Mouse (Mus musculus): ENCODE results near the gene Hspa8. TPM values are rescaled to one million over a fixed set of nuclear protein-coding genes. Genes with fewer than 3 reads are reported as not detected.
"Not testable (repeated sequence)": the region's sequence is repeated elsewhere in the genome, so short reads cannot be mapped to it uniquely, and the experiment has no call there.

Hspa8 gene
- polyA plus RNA-seq, 1 experiment from 2014 or later: 3,055 TPM

DNA sequence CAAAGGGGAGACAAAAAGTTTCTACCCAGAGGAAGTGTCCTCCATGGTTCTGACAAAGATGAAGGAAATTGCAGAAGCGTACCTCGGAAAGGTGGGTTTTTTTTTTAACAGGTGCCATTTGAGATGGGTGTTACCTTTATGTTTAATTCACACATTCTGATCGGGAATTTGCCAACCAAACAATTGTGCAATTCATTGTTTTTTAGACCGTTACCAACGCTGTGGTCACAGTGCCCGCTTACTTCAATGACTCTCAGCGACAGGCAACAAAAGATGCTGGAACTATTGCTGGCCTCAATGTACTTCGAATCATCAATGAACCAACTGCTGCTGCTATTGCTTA lies 1.7 kb downstream of the Hspa8 start:
- H3K36me3 ChIP-seq: peaks cover 29% of the 10 kb centered on the region
- ATAC-seq (ENCODE audit: low FRiP score); H3K27ac ChIP-seq (replicated peaks); H3K27me3 ChIP-seq (replicated peaks); H3K9me3 ChIP-seq (replicated peaks): not testable (repeated sequence)
- peaks cover 49% of the 10 kb centered on the region for H3K4me1 ChIP-seq
- peak overlapping the region; percentile 79 for H3K9ac ChIP-seq (replicated peaks)
- peak overlapping the region; percentile 69 for H3K4me2 ChIP-seq
- 2% methylated on average over 8 of the region's 8 CpGs for WGBS
- peak overlapping the region; percentile 64 for H3K4me3 ChIP-seq (replicated peaks)

DNA sequence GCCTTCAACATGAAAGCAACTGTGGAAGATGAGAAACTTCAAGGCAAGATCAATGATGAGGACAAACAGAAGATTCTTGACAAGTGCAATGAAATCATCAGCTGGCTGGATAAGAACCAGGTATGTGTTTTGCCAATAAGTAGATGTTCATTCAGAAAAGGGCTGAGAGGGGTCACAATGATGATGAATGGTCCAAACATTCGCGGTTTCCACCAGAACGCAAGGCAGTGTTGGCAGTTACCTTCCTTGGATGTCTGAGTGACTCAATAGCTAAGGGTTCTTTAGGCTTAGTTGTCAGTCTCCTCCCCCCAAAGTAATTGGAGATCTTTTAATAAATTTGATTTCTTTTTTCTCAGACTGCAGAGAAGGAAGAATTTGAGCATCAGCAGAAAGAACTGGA lies 3.8 kb downstream of the Hspa8 start:
- H3K4me1 ChIP-seq: peaks cover 59% of the 10 kb centered on the region
- not testable (repeated sequence) for H3K9ac ChIP-seq (replicated peaks); ATAC-seq (ENCODE audit: low FRiP score); H3K27me3 ChIP-seq (replicated peaks); H3K4me3 ChIP-seq (replicated peaks); H3K27ac ChIP-seq (replicated peaks); H3K9me3 ChIP-seq (replicated peaks)
- H3K36me3 ChIP-seq: peaks cover 29% of the 10 kb centered on the region
- H3K4me2 ChIP-seq: peak overlapping the region; percentile 42; the same call in 1 of the 2 replicates
- WGBS: 59% methylated on average over 3 of the region's 3 CpGs

DNA sequence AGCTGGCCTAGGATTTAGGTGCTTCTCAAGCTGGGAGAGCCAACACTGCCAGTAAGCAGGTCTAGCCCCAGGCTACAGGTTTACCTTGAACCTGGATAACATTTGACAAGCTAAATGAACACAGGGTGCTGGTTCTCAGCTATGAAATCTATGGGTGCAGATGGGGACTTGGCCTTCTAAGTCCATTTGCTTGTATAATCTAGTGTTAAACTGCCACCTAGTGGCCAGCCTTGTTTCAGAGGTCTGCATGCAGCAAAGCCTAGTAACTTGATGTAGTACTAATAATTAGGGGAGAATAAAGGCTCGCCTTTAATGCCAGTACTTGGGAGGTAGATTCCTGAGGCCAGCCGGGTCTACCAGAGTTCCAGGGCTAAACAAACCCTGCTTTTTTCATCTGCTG lies 4.5 kb downstream of the Hspa8 start:
- H3K4me1 ChIP-seq: peaks cover 60% of the 10 kb centered on the region
- peak overlapping the region; percentile 15 for H3K4me3 ChIP-seq (replicated peaks)

DNA sequence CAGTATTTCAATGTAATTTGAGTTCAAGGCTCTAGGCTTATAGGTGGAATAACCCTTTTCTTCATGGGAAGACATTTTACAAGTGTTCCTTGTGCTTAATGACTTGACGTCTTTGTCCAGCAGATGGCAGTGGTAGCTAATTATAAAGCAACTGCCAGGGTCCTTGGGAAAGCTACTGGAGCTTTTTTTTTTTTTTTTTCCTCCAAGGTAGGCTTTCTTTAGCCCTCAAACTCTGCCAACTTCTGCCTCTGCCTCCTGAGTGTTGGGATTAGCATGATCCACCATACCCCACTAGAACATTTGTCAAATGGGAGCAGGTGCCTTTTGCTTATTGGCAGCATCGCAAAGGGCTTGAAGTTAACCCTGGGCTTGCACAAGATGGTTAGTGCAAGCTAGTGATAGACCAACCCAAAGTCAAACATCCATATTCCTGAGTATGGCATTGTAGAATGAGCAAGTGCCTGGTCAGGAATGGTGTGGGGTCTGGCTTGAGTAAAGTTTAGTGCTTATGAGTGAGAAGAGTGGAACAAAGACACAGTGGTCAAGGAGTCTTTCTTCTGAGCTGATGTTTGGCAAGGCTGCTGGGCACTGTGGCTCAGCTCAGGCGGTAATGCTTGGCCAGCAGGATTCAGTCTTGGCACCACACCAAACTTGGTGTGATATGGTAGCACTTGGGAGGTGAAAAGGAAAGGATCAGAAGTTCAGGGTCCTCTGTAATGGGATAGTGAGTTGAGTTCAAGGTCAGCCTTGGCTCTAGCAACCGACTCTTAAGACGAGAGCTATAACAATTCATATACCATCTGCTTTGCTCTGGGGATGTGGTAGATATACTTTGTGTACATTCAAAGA lies 5.9 kb downstream of the Hspa8 start:
- Histone ChIP-seq H3K4me3 (replicated peaks) (no peak overlapping the region), H3K27me3 (replicated peaks) (no peaks in the 10 kb centered on the region), H3K4me1 (peaks cover 60% of the 10 kb centered on the region), H3K9ac (replicated peaks) (peak overlapping the region; percentile 26; the same call in 1 of the 2 replicates), H3K9me3 (replicated peaks) (no peaks in the 10 kb centered on the region), H3K4me2 (0 out of 2 replicates have a peak overlapping the region, but pooled peaks have one; percentile 5), H3K36me3 (peaks cover 29% of the 10 kb centered on the region), H3K27ac (replicated peaks) (peak overlapping the region; percentile 43)
- 0 out of 2 replicates have a peak, but pooled peaks have one; percentile 15 for ATAC-seq (ENCODE audit: low FRiP score)
- WGBS: 21% methylated on average over 5 of the region's 5 CpGs

More for the DNA sequence above, 4.5 kb downstream of the Hspa8 start:
- Histone ChIP-seq H3K4me2 (peak overlapping the region; percentile 42), H3K36me3 (peaks cover 29% of the 10 kb centered on the region), H3K9ac (replicated peaks) (peak overlapping the region; percentile 23; the same call in 1 of the 2 replicates), H3K27me3 (replicated peaks) (no peaks in the 10 kb centered on the region), H3K27ac (replicated peaks) (peak overlapping the region; percentile 39; the same call in 1 of the 2 replicates), H3K9me3 (replicated peaks) (no peaks in the 10 kb centered on the region)
- WGBS: 17% methylated on average over 2 of the region's 2 CpGs
- ATAC-seq (ENCODE audit: low FRiP score): no peak

DNA sequence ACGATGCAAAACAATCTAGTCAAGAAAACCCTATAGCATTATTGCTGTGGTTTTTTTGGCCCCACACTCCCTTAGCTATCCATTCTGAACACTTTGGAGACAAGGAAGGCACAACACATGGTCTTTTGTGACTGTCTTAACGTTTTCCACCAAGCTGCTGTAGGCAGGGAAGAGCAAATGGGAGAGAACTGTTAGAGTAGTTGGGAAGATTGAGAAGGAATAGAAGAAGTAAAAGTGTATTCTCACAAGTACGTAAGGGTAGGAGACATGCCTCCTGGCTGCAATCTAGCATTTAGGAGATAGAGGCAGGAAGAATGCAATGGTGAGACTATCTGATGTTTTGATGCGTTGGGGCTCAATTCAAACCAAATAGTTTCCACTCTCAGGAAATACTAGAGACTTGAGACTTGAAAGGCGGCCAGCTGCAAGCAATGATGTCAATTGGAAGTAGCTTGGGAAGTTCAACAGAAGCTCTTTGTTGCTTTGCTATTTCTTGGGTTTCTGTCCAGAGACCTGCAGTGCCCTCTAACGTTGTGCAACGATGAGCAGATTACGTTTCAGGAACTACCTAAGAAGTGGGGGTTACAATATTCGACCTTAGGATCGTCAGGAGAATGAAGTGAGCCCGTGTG lies 6.6 kb downstream of the Hspa8 start:
- H3K27ac ChIP-seq (replicated peaks): peak overlapping the region; percentile 43
- H3K36me3 ChIP-seq: peaks cover 33% of the 10 kb centered on the region
- no peak overlapping the region for H3K9ac ChIP-seq (replicated peaks)
- no peak overlapping the region for H3K4me3 ChIP-seq (replicated peaks)
- no peak overlapping the region for H3K4me2 ChIP-seq
- WGBS: 24% methylated on average over 11 of the region's 11 CpGs
- H3K27me3 ChIP-seq (replicated peaks): no peaks in the 10 kb centered on the region
- ATAC-seq (ENCODE audit: low FRiP score): 0 out of 2 replicates have a peak, but pooled peaks have one; percentile 6
- H3K4me1 ChIP-seq: peaks cover 60% of the 10 kb centered on the region
- no peaks in the 10 kb centered on the region for H3K9me3 ChIP-seq (replicated peaks)

DNA sequence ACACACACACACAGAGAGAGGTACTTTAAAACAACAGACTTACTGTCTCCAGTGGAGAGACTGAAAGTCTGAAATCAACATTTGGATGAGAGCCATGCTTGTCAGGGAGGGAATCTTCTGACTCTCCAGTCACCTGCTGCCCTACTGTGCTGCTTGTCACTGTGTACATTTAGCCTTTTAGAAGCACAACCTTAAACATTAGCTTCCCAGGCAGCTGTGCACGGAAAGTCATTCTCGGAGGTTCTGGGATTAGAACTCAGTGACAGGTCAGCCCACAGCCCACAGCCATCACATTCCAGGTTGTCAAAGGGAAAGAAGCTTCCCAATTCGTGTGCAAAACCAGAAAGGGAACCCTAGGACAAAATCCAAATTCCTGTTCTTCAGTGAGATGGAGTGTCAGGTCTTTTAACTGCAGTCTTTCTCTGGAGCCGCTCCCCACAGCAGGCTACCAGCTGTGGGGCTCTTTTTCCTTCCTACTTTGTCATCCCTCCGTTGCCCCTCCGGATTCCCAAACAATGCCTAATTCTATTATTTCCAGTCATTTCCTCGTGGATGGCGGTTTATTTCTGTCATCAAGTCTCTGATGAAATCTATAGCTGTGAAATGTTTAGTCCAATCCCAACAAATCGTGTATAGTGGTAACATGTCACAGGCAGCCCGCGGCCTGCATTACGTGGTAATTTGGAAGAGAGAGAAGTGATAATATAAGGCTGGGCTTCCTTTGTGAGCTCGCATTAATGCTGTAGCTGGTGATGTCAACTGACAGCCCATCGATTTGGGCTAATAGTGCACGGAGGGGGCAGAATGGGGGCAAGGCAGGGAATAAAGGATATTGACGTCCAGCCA lies 7.5 kb downstream of the Hspa8 start:
- peaks cover 56% of the 10 kb centered on the region for H3K4me1 ChIP-seq
- ATAC-seq (ENCODE audit: low FRiP score): no peak
- 0 out of 2 replicates have a peak overlapping the region, but pooled peaks have one; percentile 23 for H3K9ac ChIP-seq (replicated peaks)
- H3K9me3 ChIP-seq (replicated peaks): no peaks in the 10 kb centered on the region
- H3K36me3 ChIP-seq: peaks cover 33% of the 10 kb centered on the region
- H3K4me2 ChIP-seq: no peak overlapping the region
- H3K4me3 ChIP-seq (replicated peaks): no peak overlapping the region
- H3K27me3 ChIP-seq (replicated peaks): no peaks in the 10 kb centered on the region
- H3K27ac ChIP-seq (replicated peaks): peak overlapping the region; percentile 43
- 16% methylated on average over 16 of the region's 16 CpGs for WGBS

DNA sequence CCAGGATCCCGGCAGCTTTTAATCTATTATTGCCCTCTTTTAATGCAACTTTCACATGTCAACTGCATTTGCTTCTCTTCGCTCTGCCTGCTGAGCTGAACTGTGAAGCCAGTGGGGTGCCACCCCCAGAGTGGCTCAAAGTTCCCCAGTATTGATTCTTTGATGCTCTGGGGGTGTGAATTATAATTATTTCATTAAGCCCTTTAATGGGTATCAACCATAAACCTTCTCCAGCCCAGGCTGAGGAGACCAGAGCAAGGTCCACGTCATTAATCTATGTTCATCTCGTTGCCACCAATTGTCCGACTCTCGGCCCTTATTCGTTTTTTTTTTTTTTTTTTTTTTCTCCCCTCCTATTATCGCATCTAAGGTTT lies 8.1 kb downstream of the Hspa8 start:
- ATAC-seq (ENCODE audit: low FRiP score): no peak
- WGBS: 42% methylated on average over 8 of the region's 8 CpGs
- peaks cover 50% of the 10 kb centered on the region for H3K4me1 ChIP-seq
- H3K36me3 ChIP-seq: peaks cover 30% of the 10 kb centered on the region
- H3K4me3 ChIP-seq (replicated peaks): no peak overlapping the region
- no peaks in the 10 kb centered on the region for H3K27me3 ChIP-seq (replicated peaks)
- H3K9ac ChIP-seq (replicated peaks): no peak overlapping the region
- H3K4me2 ChIP-seq: no peak overlapping the region
- peak overlapping the region; percentile 43 for H3K27ac ChIP-seq (replicated peaks)
- H3K9me3 ChIP-seq (replicated peaks): no peaks in the 10 kb centered on the region

DNA sequence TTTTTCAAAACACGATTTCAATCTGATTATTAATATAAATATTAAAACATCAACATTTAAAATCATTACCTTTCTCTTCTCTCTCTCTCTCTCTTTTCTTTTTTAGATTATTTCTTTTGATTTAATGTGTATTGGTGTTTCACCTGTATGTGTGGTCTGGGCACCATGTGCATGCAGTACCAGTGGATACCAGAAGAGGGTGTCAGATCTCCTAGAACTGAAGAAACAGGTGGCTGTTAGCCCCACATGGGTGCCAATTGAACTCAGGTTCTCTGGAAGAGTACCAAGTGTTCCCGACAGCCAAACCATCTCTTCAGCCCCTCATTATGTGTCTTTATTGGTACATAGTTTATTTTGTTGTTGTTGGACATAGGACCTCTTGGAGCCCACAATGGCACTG lies 11.1 kb downstream of the Hspa8 start:
- Histone ChIP-seq H3K36me3 (peaks cover 9% of the 10 kb centered on the region; the same call in 1 of the 2 replicates), H3K9ac (replicated peaks) (no peak overlapping the region), H3K4me3 (replicated peaks) (no peak overlapping the region), H3K27me3 (replicated peaks) (no peaks in the 10 kb centered on the region), H3K9me3 (replicated peaks) (no peaks in the 10 kb centered on the region), H3K27ac (replicated peaks) (no peak overlapping the region), H3K4me1 (peaks cover 23% of the 10 kb centered on the region), H3K4me2 (no peak overlapping the region)
- WGBS: 58% methylated on average over 2 of the region's 2 CpGs
- ATAC-seq (ENCODE audit: low FRiP score): no peak

DNA sequence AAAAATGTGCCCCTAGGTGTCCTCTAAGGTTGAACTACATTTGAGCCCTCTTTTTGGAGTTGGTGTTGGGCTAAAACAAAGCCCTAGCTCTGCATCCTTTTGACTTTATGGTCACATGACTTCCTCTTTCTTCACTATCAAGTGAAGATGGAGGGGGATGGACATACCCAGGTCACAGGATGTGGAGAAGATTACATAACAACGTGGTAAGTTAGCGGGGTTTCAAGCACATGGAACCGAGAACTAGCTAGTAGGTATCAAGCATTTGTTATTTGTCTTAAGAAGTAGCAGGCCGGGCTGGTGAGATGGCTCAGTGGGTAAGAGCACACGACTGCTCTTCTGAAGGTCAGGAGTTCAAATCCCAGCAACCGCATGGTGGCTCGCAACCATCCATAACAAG lies 13.3 kb downstream of the Hspa8 start:
- Histone ChIP-seq H3K4me3 (replicated peaks) (no peak overlapping the region), H3K9ac (replicated peaks) (no peak overlapping the region), H3K9me3 (replicated peaks) (no peaks in the 10 kb centered on the region), H3K27ac (replicated peaks) (no peak overlapping the region), H3K4me2 (no peak overlapping the region), H3K27me3 (replicated peaks) (no peaks in the 10 kb centered on the region), H3K36me3 (0 out of 2 replicates have a peak, but pooled peaks cover 7% of the 10 kb centered on the region), H3K4me1 (peaks cover 3% of the 10 kb centered on the region; the same call in 1 of the 2 replicates)
- 88% methylated on average over 7 of the region's 7 CpGs for WGBS
- ATAC-seq (ENCODE audit: low FRiP score): no peak

DNA sequence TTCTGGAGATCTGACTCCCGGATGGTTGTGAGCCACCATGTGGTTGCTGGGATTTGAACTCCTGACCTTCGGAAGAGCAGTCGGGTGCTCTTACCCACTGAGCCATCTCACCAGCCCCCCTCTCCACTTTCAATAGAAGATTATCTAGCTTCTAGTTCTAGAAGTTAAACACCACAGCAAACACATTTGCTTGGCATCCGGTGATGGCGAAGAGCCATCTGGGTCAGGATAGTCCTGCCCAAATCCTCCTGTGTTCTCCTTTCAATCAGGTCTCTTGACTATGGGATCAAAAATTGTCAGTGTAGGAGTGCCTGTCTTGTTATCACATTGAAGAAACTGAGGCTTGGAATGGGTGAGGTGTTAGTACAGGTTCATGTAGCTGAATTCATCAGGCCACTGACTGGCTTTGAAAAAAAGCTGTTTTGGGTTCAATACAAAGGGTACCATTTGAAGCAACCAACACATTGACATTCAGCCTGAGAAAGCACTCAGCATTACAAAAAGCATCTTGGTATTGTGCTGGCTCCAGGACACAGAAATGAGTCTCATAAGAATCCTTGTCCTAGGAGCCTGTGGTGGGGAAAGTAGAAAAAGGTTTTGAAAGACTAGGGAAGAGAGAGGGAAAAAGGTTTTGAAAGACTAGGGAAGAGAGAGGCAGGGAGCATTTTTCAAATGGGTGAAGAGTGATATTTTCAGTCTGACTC lies 16.7 kb downstream of the Hspa8 start:
- Histone ChIP-seq H3K4me2 (no peak overlapping the region), H3K27me3 (replicated peaks) (no peaks in the 10 kb centered on the region), H3K4me1 (peaks cover 13% of the 10 kb centered on the region), H3K9me3 (replicated peaks) (no peaks in the 10 kb centered on the region), H3K4me3 (replicated peaks) (no peak overlapping the region), H3K36me3 (0 out of 2 replicates have a peak, but pooled peaks cover 2% of the 10 kb centered on the region), H3K9ac (replicated peaks) (no peak overlapping the region), H3K27ac (replicated peaks) (peak overlapping the region; percentile 23; the same call in 1 of the 2 replicates)
- ATAC-seq (ENCODE audit: low FRiP score): no peak
- whole genome bisulfite sequencing: 85% methylated on average over 5 of the region's 5 CpGs

DNA sequence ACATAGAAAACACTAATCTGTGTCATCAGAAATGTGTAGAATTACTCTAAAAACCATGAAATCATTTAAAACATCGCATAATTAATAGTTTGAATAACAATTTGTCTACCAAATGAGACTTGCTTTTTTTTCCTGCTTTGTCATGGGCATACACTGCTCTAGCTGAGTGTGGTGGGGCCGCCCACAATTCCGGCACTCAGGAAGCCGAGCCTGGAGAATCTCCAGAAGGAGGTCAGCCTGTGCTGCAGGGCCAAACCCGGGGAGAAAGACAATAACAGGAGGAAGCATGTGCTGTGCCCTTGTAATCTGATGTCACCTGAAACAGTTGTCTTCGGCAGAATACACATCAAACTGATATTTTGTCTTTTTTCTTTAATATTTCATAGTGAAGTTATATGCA lies 24.8 kb downstream of the Hspa8 start:
- H3K36me3 ChIP-seq: no peaks in the 10 kb centered on the region
- H3K9ac ChIP-seq (replicated peaks): no peak overlapping the region
- H3K4me1 ChIP-seq: peaks cover 13% of the 10 kb centered on the region
- ATAC-seq (ENCODE audit: low FRiP score): no peak
- H3K9me3 ChIP-seq (replicated peaks): no peaks in the 10 kb centered on the region
- H3K4me3 ChIP-seq (replicated peaks): no peak overlapping the region
- H3K4me2 ChIP-seq: no peak overlapping the region
- H3K27ac ChIP-seq (replicated peaks): no peak overlapping the region
- no peaks in the 10 kb centered on the region for H3K27me3 ChIP-seq (replicated peaks)
- WGBS: 52% methylated on average over 6 of the region's 6 CpGs

Data from neural tube, embryonic 15.5 days (tissue).